Mouse (Mus musculus) liver, embryonic 14.5 days (tissue): ENCODE measurements around the gene Lrrc47. TPM values are rescaled to one million over a fixed set of nuclear protein-coding genes. Genes with fewer than 3 reads are reported as not detected.

Experiments used
- ATAC-seq: fragments of 200-750 bp; cut with Nextera tagmentation; 2 replicates; pipeline ENCODE4 v1.8.0; 2017; ENCODE audit warnings: moderate number of reproducible peaks, mild to moderate bottlenecking, moderate library complexity; ENCODE audit not compliant: insufficient read depth
- DNase-seq, 3 experiments: peaks; one replicate each; pipeline ENCODE4 v3.0.0-alpha.2; 2012 to 2013; ENCODE audit warnings: low read depth in 3 of 3, low spot score in 3 of 3
- H3K27ac ChIP-seq: fragments of 300-500 bp; sonication (generic); 2 replicates; pipeline ENCODE4 v1.5.1; 2014; ENCODE audit warnings: moderate library complexity, mild to moderate bottlenecking, control low read depth, inconsistent platforms
- H3K27me3 ChIP-seq: fragments of 300-500 bp; sonication (generic); 2 replicates; pipeline ENCODE4 v1.6.1; 2014; ENCODE audit warnings: mild to moderate bottlenecking, low read length, moderate library complexity; ENCODE audit not compliant: control insufficient read depth, insufficient read depth
- H3K36me3 ChIP-seq: fragments of 300-500 bp; sonication (generic); replicated peaks from 2 replicates; pipeline ENCODE4 v1.6.1; 2014; ENCODE audit warnings: low read depth; ENCODE audit not compliant: control insufficient read depth, insufficient read depth
- H3K4me1 ChIP-seq, 2 experiments: fragments of 200-500 bp in 1 of 2; fragments of 300-500 bp in 1 of 2; sonication (generic) in 1 of 2; replicated peaks; 2 replicates each; pipeline ENCODE4 v1.6.1; 2012 to 2014; ENCODE audit warnings: antibody characterized with exemption in 1 of 2, inconsistent platforms in 1 of 2, low read length in 1 of 2; ENCODE audit not compliant: control insufficient read depth in 2 of 2, insufficient read depth in 2 of 2
- H3K4me2 ChIP-seq: fragments of 300-500 bp; sonication (generic); 2 replicates; pipeline ENCODE4 v1.6.1; 2014; ENCODE audit warnings: low read depth, mild to moderate bottlenecking, control low read depth, moderate library complexity
- H3K4me3 ChIP-seq, 2 experiments: fragments of 200-500 bp in 1 of 2; fragments of 300-500 bp in 1 of 2; sonication (generic) in 1 of 2; 2 replicates each; pipeline ENCODE4 v1.5.1; 2012 to 2014; ENCODE audit warnings: low read depth in 2 of 2, low read length in 2 of 2, mild to moderate bottlenecking in 2 of 2, control low read depth in 1 of 2, inconsistent platforms in 1 of 2, moderate library complexity in 1 of 2; ENCODE audit not compliant: insufficient read depth in 1 of 2
- H3K9ac ChIP-seq: fragments of 300-500 bp; sonication (generic); replicated peaks from 2 replicates; pipeline ENCODE4 v1.6.1; 2014; ENCODE audit warnings: mild to moderate bottlenecking, control low read depth, moderate library complexity
- H3K9me3 ChIP-seq: fragments of 300-500 bp; sonication (generic); 2 replicates; pipeline ENCODE4 v1.6.1; 2016; ENCODE audit warnings: low read length, mixed read lengths; ENCODE audit not compliant: control insufficient read depth
- CTCF ChIP-seq: IDR thresholded peaks from 2 replicates; pipeline ENCODE4 v1.5.1; 2016; ENCODE audit warnings: antibody characterized with exemption, low read depth, control low read depth
- EP300 ChIP-seq: IDR thresholded peaks from 2 replicates; pipeline ENCODE4 v1.6.1; 2016; ENCODE audit warnings: antibody characterized with exemption, low read depth
- WGBS: fragments of 180-500 bp; shearing (Covaris S2); extraction: QIAGEN DNeasy Blood & Tissue Kit; methylation state at CpG from one replicate; pipeline ENCODE4 v1.1.7; 2014; ENCODE audit not compliant: insufficient replicate concordance; 5-methylcytosine and 5-hydroxymethylcytosine counted together
- polyA plus RNA-seq, 2 experiments: library from polyadenylated mRNA; depleted of rRNA in 1 of 2; stranded (reverse) in 1 of 2; unstranded in 1 of 2; fragments of >200 nt; fragmentation: Nextera tagmentation in 1 of 2; extraction: Ambion mirVana in 1 of 2; gene quantifications; 2 replicates each; pipeline versions ENCODE4 v1.2.1 to v1.2.3; 2012 to 2014

The Lrrc47 gene
- polyA plus RNA-seq (2012; rRNA removed): 20.8 and 23.6 TPM in 2 replicates
- 13.2 and 15.1 TPM in 2 replicates for polyA plus RNA-seq (2014; fragmentation: Nextera tagmentation; extraction: Ambion mirVana)

GRCm38 (mm10) chr4:154011646-154012089 lies at the start of gene Lrrc47:
Gene Lrrc47 (plus strand): TSS chr4:154011731.
- peak within 1 kb of the TSS; percentile 50 for H3K27ac ChIP-seq
- peak; percentile 60 to 68 (median 68) for DNase-seq
- H3K9ac ChIP-seq: peak within 1 kb of the TSS; percentile 93
- peak; percentile 91 for ATAC-seq
- peak within 1 kb of the TSS; percentile 75 to 98 for H3K4me3 ChIP-seq
- under 1% methylated on average over 59 of the region's 59 CpGs for WGBS
- H3K27me3 ChIP-seq: no peaks in the 10 kb centered on the region
- H3K9me3 ChIP-seq: no peaks in the 10 kb centered on the region
- H3K4me2 ChIP-seq: peak within 1 kb of the TSS; percentile 82
- peaks cover 16 to 22% of the 10 kb centered on the region in 2 experiments for H3K4me1 ChIP-seq
- H3K36me3 ChIP-seq: peaks cover 26% of the 10 kb centered on the region
- TF ChIP-seq EP300 (no peak), CTCF (no peak)

GRCm38 (mm10) chr4:153962631-153963030 lies 48.9 kb upstream of the Lrrc47 start:
- 79% methylated on average over 7 of the region's 7 CpGs for WGBS
- DNase-seq: no peak
- H3K27me3 ChIP-seq: no peaks in the 10 kb centered on the region
- H3K36me3 ChIP-seq: peaks cover 28% of the 10 kb centered on the region
- TF ChIP-seq CTCF (no peak), EP300 (no peak)
- no peaks in the 10 kb centered on the region for H3K9me3 ChIP-seq
- no peak overlapping the region for H3K4me2 ChIP-seq
- ATAC-seq: no peak
- H3K4me1 ChIP-seq: peaks cover 4 to 10% of the 10 kb centered on the region in 2 experiments
- no peak overlapping the region for H3K9ac ChIP-seq
- H3K27ac ChIP-seq: no peak overlapping the region
- H3K4me3 ChIP-seq: no peak overlapping the region

GRCm38 (mm10) chr4:153966651-153967050 lies 44.9 kb upstream of the Lrrc47 start:
- peaks cover 10% of the 10 kb centered on the region for H3K36me3 ChIP-seq
- H3K4me3 ChIP-seq: no peak overlapping the region
- WGBS: 75% methylated on average over 5 of the region's 5 CpGs
- DNase-seq: no peak
- no peak for ATAC-seq
- no peak overlapping the region for H3K4me2 ChIP-seq
- TF ChIP-seq EP300 (no peak), CTCF (no peak)
- H3K4me1 ChIP-seq: no peaks in the 10 kb centered on the region
- H3K9ac ChIP-seq: no peak overlapping the region
- no peak overlapping the region for H3K27ac ChIP-seq
- H3K27me3 ChIP-seq: no peaks in the 10 kb centered on the region
- no peaks in the 10 kb centered on the region for H3K9me3 ChIP-seq

GRCm38 (mm10) chr4:153967556-153967955 lies 44.0 kb upstream of the Lrrc47 start:
- 73% methylated on average over 2 of the region's 2 CpGs for WGBS
- Histone ChIP-seq H3K4me1 (no peaks in the 10 kb centered on the region), H3K4me2 (no peak overlapping the region), H3K36me3 (peaks cover 2% of the 10 kb centered on the region; the same call in 1 of the 2 replicates), H3K9me3 (no peaks in the 10 kb centered on the region), H3K9ac (no peak overlapping the region), H3K27me3 (no peaks in the 10 kb centered on the region), H3K27ac (no peak overlapping the region), H3K4me3 (no peak overlapping the region)
- ATAC-seq: no peak
- no peak for DNase-seq
- TF ChIP-seq EP300: no peak
- TF ChIP-seq CTCF: no peak

- H3K36me3 ChIP-seq: peaks cover 2% of the 10 kb centered on the region; the same call in 1 of the 2 replicates
Observed at GRCm38 (mm10) chr4:153968063-153968462, 43.5 kb upstream of the Lrrc47 start.

More at GRCm38 (mm10) chr4:153968063-153968462, 43.5 kb upstream of the Lrrc47 start:
- 67% methylated on average over 2 of the region's 2 CpGs for WGBS
- Histone ChIP-seq H3K9ac (no peak overlapping the region), H3K4me1 (no peaks in the 10 kb centered on the region; a peak in 1 of 4 replicates), H3K4me3 (no peak overlapping the region), H3K4me2 (no peak overlapping the region), H3K27me3 (no peaks in the 10 kb centered on the region), H3K27ac (no peak overlapping the region), H3K9me3 (no peaks in the 10 kb centered on the region)
- TF ChIP-seq CTCF (peak; percentile 19; the same call in 1 of the 2 replicates), EP300 (no peak)
- DNase-seq (no peak), ATAC-seq (no peak)
